Mouse (Mus musculus): ENCODE results near the gene Polr2l.

- TF ChIP-seq CTCF (conservative IDR thresholded peaks at IDR 0.05; ENCODE audit: low read length): no peak
- no peak for TF ChIP-seq POU5F1 (IDR thresholded peaks at IDR 0.05; ENCODE audit: borderline replicate concordance, low read length)
- TF ChIP-seq NANOG (IDR thresholded peaks at IDR 0.05; ENCODE audit: borderline replicate concordance, low read length): no peak
These were observed 11.3 kb upstream of the Polr2l start for GRCm38 (mm10) chr7:141486239-141486638.
